Mouse (Mus musculus): Measurements from ENCODE around the gene Hba-a1. TPM values are rescaled to one million over a fixed set of nuclear protein-coding genes. Genes with fewer than 3 reads are reported as not detected.

Hba-a1 gene
- polyA plus RNA-seq, 1 experiment from 2014 or later, result 72,929 TPM

DNA sequence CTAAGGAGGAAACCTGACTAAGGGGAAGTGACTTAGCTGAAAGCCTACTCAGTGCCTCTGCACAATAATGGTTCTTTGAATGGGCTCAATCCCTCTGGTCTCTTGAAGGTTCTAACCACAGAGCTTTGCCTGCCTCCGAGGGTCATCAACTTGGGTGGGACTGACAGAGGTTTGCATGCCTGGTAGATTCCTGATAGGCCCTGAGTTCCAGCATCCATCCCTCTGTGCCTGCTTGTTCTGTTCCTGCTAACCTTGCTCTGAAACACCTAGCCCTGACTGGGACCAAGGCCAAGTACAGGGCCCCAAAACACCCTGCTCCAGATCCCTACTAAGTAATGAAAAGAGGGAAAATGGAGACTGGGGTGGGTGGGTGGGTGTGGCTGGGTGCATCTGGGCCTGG, 20.1 kb downstream of the Hba-a1 start:
- Histone ChIP-seq H3K27me3 (ENCODE audit: control insufficient read depth, insufficient read depth, low read depth, low read length) (0 out of 2 replicates have a peak, but pooled peaks cover 8% of the 10 kb centered on the region), H3K9ac (ENCODE audit: low read depth, low read length) (no peak overlapping the region), H3K4me2 (ENCODE audit: low read depth, low read length) (no peak overlapping the region), H3K4me3 (ENCODE audit: low read depth, low read length) (no peak overlapping the region), H3K36me3 (ENCODE audit: control insufficient read depth, insufficient read depth) (peaks cover 2% of the 10 kb centered on the region; the same call in 1 of the 2 replicates), H3K27ac (ENCODE audit: low read length) (no peak overlapping the region), H3K9me3 (replicated peaks; ENCODE audit: control insufficient read depth, low read length) (no peaks in the 10 kb centered on the region), H3K4me1 (ENCODE audit: control insufficient read depth, low read depth, low read length) (peaks cover 15% of the 10 kb centered on the region)
- 78% methylated on average over 1 of the region's 1 CpGs for WGBS (ENCODE audit: insufficient replicate concordance)
- ATAC-seq (ENCODE audit: low read depth), result no peak

DNA sequence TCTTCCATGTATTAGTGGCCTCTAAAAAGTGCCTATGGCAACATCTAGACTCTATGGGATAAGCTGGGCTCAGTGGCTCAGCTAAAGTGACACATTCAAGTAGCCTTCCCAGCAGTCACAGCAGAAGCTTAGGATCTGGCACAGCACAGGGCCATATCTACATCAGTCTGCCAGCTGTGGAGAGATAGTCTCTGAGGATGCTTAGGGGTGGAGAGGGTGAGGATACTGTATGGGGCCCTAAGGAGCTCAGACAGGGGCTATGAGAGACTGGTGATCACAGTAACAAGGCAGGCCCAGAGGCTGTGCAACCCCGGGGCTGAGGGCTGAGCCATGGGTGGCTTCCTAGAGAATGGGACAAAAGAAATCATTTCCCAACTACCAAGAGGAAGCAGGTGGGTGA, 23.7 kb downstream of the Hba-a1 start:
- no peaks in the 10 kb centered on the region for H3K27me3 ChIP-seq (ENCODE audit: control insufficient read depth, insufficient read depth, low read depth, low read length)
- 59% methylated on average over 1 of the region's 1 CpGs for WGBS (ENCODE audit: insufficient replicate concordance)
- H3K4me2 ChIP-seq (ENCODE audit: low read depth, low read length), result no peak overlapping the region
- peak; percentile 46; the same call in 1 of the 2 replicates for ATAC-seq (ENCODE audit: low read depth)
- H3K4me1 ChIP-seq (ENCODE audit: control insufficient read depth, low read depth, low read length), result peaks cover 9% of the 10 kb centered on the region
- peaks cover 2% of the 10 kb centered on the region; the same call in 1 of the 2 replicates for H3K36me3 ChIP-seq (ENCODE audit: control insufficient read depth, insufficient read depth)
- no peak overlapping the region for H3K27ac ChIP-seq (ENCODE audit: low read length)
- no peak overlapping the region for H3K4me3 ChIP-seq (ENCODE audit: low read depth, low read length)
- no peak overlapping the region for H3K9ac ChIP-seq (ENCODE audit: low read depth, low read length)
- no peaks in the 10 kb centered on the region for H3K9me3 ChIP-seq (replicated peaks; ENCODE audit: control insufficient read depth, low read length)

DNA sequence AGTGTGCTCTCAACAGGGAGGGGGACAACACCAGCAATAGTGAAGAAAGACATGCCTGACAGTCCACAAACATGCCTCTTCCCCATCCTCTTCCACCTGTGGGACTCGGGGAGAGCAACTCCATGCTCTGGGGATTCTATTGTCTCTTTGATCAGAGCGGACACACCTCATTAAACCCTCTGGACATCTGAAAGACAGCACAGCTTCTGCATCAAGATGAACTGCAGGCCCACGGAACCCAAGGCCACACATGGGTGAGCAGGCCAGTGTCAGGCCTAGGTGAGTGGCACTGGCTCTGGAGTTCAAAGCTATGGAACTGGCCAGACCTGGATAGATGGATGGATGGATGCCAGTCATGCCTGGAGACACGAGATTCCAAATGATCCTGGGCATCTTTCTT, 26.1 kb downstream of the Hba-a1 start:
- no peak overlapping the region for H3K4me2 ChIP-seq (ENCODE audit: low read depth, low read length)
- no peak overlapping the region for H3K27ac ChIP-seq (ENCODE audit: low read length)
- H3K4me1 ChIP-seq (ENCODE audit: control insufficient read depth, low read depth, low read length), result peaks cover 9% of the 10 kb centered on the region
- no peaks in the 10 kb centered on the region for H3K9me3 ChIP-seq (replicated peaks; ENCODE audit: control insufficient read depth, low read length)
- no peaks in the 10 kb centered on the region for H3K36me3 ChIP-seq (ENCODE audit: control insufficient read depth, insufficient read depth)
- no peak overlapping the region for H3K4me3 ChIP-seq (ENCODE audit: low read depth, low read length)
- H3K9ac ChIP-seq (ENCODE audit: low read depth, low read length), result no peak overlapping the region
- ATAC-seq (ENCODE audit: low read depth), result no peak
- no peaks in the 10 kb centered on the region for H3K27me3 ChIP-seq (ENCODE audit: control insufficient read depth, insufficient read depth, low read depth, low read length)
- 60% methylated on average over 4 of the region's 4 CpGs for WGBS (ENCODE audit: insufficient replicate concordance)

DNA sequence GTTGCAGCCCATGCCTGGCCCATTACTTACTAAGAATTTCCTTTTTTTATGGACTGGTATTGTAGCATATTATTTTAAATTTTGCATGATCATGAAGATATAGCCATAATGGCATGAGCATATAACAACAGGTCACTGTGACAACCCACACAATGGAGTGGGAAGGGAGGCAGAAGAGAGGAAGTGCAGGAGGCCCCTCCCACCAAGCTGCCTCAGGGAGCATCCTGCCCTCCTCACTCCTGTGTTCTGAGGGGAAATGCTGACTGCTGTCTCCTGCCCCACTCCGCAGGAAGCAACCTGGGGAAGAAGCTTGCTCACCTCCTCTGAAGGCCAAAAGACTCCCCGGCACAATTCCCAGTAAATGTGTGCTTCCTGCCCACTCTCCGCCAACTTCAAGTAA, 26.6 kb downstream of the Hba-a1 start:
- Histone ChIP-seq H3K9ac (ENCODE audit: low read depth, low read length) (no peak overlapping the region), H3K27ac (ENCODE audit: low read length) (no peak overlapping the region), H3K4me3 (ENCODE audit: low read depth, low read length) (no peak overlapping the region), H3K27me3 (ENCODE audit: control insufficient read depth, insufficient read depth, low read depth, low read length) (no peaks in the 10 kb centered on the region), H3K36me3 (ENCODE audit: control insufficient read depth, insufficient read depth) (no peaks in the 10 kb centered on the region), H3K4me2 (ENCODE audit: low read depth, low read length) (no peak overlapping the region), H3K9me3 (replicated peaks; ENCODE audit: control insufficient read depth, low read length) (no peaks in the 10 kb centered on the region), H3K4me1 (ENCODE audit: control insufficient read depth, low read depth, low read length) (peaks cover 9% of the 10 kb centered on the region)
- no peak for ATAC-seq (ENCODE audit: low read depth)
- 49% methylated on average over 3 of the region's 3 CpGs for WGBS (ENCODE audit: insufficient replicate concordance)

DNA sequence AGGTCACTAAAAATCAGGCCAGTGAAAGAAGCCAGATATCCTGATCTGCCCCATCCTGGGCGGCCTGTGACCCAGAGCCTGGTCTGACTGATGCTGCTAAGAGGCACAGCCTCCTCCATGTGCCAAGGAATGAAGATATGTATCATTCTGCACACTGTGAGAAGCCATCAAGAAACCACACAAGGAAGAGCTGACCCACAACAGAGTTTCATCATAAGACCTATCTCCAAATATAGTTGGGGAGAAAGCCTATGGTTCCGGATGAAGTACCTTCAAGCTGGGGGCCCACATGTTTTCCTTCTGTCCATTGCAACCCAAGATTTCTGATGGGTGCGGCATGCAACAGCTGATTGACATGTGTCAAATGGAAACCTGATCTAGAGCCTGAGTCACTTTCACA, 32.7 kb downstream of the Hba-a1 start:
- Histone ChIP-seq H3K27me3 (ENCODE audit: control insufficient read depth, insufficient read depth, low read depth, low read length) (no peaks in the 10 kb centered on the region; the same call in 1 of the 2 replicates), H3K4me1 (ENCODE audit: control insufficient read depth, low read depth, low read length) (peaks cover 3% of the 10 kb centered on the region), H3K4me2 (ENCODE audit: low read depth, low read length) (no peak overlapping the region), H3K4me3 (ENCODE audit: low read depth, low read length) (no peak overlapping the region), H3K9me3 (replicated peaks; ENCODE audit: control insufficient read depth, low read length) (no peaks in the 10 kb centered on the region), H3K27ac (ENCODE audit: low read length) (no peak overlapping the region), H3K9ac (ENCODE audit: low read depth, low read length) (no peak overlapping the region), H3K36me3 (ENCODE audit: control insufficient read depth, insufficient read depth) (no peaks in the 10 kb centered on the region)
- WGBS (ENCODE audit: insufficient replicate concordance), result 58% methylated on average over 3 of the region's 3 CpGs
- ATAC-seq (ENCODE audit: low read depth), result no peak

DNA sequence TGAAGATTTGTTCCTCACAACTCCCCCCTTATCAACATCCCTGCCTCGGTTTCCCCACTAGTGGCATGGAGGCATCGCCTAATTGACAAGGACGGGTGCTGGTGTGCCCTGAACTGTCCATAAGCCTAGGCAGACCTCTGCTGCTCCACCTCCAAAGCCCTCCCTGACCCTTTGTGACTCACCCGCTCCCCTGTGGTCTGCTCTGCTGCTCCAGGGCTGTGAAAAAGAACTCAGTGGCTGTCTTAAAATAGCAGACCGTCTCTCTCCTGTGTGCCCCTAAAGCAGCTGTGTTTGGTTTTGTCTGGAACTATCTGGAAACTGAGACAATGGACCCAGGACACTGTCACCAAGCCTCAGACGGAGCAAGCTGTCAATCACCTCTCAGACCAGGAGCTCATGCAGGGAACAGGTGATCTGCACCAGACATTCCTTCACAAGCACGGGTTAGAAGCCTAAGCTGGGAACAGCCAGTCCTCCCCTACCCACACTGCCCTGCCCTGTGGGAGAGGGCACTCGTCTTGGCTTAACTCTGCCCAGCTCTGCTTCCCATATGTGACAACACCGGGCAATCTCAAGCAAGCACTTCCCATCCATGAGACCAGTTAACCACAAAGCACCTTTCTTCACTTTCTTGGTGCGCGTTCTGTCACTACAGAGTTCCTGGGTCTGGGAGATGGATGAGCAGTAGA, 37.3 kb downstream of the Hba-a1 start:
- H3K4me1 ChIP-seq (ENCODE audit: control insufficient read depth, low read depth, low read length), result peaks cover 7% of the 10 kb centered on the region
- no peak for ATAC-seq (ENCODE audit: low read depth)
- WGBS (ENCODE audit: insufficient replicate concordance), result 58% methylated on average over 11 of the region's 11 CpGs
- no peaks in the 10 kb centered on the region for H3K36me3 ChIP-seq (ENCODE audit: control insufficient read depth, insufficient read depth)
- H3K27me3 ChIP-seq (ENCODE audit: control insufficient read depth, insufficient read depth, low read depth, low read length), result peaks cover 8% of the 10 kb centered on the region
- H3K9me3 ChIP-seq (replicated peaks; ENCODE audit: control insufficient read depth, low read length), result no peaks in the 10 kb centered on the region
- H3K4me3 ChIP-seq (ENCODE audit: low read depth, low read length), result no peak overlapping the region
- no peak overlapping the region for H3K4me2 ChIP-seq (ENCODE audit: low read depth, low read length)
- H3K9ac ChIP-seq (ENCODE audit: low read depth, low read length), result 0 out of 2 replicates have a peak overlapping the region, but pooled peaks have one; percentile 24
- no peak overlapping the region for H3K27ac ChIP-seq (ENCODE audit: low read length)

DNA sequence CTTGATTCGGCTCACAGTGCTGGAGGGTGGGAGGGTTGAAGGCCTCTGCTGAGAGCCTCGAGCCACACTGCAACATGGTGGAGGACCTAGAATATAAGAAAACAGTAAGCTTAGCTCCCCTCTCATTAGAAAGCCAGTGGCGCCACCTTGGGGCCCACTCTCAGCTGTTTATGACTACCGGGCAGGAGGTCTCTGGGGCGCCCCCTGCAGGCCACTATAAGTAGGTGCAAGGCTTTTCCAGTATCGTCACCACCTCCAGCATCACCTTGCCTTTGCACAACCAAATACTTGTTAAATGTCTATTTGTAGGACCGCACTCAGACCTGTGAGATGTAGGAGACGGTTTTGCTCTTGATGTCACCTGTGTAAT, 37.9 kb downstream of the Hba-a1 start:
- no peaks in the 10 kb centered on the region for H3K9me3 ChIP-seq (replicated peaks; ENCODE audit: control insufficient read depth, low read length)
- 23% methylated on average over 8 of the region's 8 CpGs for WGBS (ENCODE audit: insufficient replicate concordance)
- H3K36me3 ChIP-seq (ENCODE audit: control insufficient read depth, insufficient read depth), result no peaks in the 10 kb centered on the region
- peak overlapping the region; percentile 24; the same call in 1 of the 2 replicates for H3K9ac ChIP-seq (ENCODE audit: low read depth, low read length)
- H3K27ac ChIP-seq (ENCODE audit: low read length), result no peak overlapping the region
- peaks cover 7% of the 10 kb centered on the region for H3K4me1 ChIP-seq (ENCODE audit: control insufficient read depth, low read depth, low read length)
- ATAC-seq (ENCODE audit: low read depth), result peak; percentile 70
- H3K4me2 ChIP-seq (ENCODE audit: low read depth, low read length), result no peak overlapping the region
- H3K27me3 ChIP-seq (ENCODE audit: control insufficient read depth, insufficient read depth, low read depth, low read length), result peaks cover 8% of the 10 kb centered on the region
- no peak overlapping the region for H3K4me3 ChIP-seq (ENCODE audit: low read depth, low read length)

DNA sequence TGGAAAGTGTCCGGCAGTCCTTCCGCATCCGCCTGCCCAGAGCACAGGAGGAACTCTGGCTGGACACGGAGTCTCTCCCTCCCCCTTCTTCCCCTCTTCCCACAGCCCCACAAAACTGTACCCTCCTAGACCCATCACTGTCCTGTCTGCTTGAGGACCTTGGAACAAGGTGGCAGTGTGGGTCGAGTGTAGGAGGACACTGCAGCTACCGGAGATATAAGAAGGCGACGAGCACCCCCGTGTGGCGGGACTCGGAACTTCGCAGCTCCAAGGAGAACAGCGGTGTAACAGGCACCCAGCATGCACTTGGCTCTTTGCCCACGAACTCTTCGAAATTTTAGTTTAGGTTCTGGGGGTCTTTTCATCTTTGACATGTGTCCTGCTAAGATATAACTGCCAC, 41.3 kb downstream of the Hba-a1 start:
- H3K27me3 ChIP-seq (ENCODE audit: control insufficient read depth, insufficient read depth, low read depth, low read length), result peaks cover 8% of the 10 kb centered on the region
- H3K9ac ChIP-seq (ENCODE audit: low read depth, low read length), result peak overlapping the region; percentile 35; the same call in 1 of the 2 replicates
- ATAC-seq (ENCODE audit: low read depth), result peak; percentile 77
- no peaks in the 10 kb centered on the region for H3K36me3 ChIP-seq (ENCODE audit: control insufficient read depth, insufficient read depth)
- peak overlapping the region; percentile 42 for H3K4me2 ChIP-seq (ENCODE audit: low read depth, low read length)
- H3K27ac ChIP-seq (ENCODE audit: low read length), result no peak overlapping the region
- H3K4me1 ChIP-seq (ENCODE audit: control insufficient read depth, low read depth, low read length), result peaks cover 7% of the 10 kb centered on the region
- 10% methylated on average over 15 of the region's 15 CpGs for WGBS (ENCODE audit: insufficient replicate concordance)
- H3K4me3 ChIP-seq (ENCODE audit: low read depth, low read length), result peak overlapping the region; percentile 22
- no peaks in the 10 kb centered on the region for H3K9me3 ChIP-seq (replicated peaks; ENCODE audit: control insufficient read depth, low read length)

DNA sequence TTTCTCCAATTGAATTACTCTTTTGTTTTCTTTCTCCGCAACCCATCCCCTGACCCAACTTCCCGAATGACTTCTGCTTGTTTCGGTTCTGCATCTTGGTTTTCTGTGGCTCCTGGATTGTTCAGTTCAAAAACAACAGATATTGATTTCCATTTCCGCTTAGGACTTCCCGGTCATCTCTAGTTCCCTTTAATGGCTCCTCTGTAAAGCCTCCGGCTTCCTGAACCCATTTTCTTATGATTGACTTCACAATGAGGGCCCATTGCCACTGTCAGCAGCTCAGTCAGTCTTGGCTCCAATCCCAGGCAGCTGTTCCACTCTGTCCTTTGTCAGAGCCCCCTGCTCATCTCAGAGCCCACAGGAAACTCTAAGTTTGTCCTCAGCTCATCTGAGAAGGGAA, 47.8 kb downstream of the Hba-a1 start:
- Histone ChIP-seq H3K4me1 (ENCODE audit: control insufficient read depth, low read depth, low read length) (no peaks in the 10 kb centered on the region), H3K4me2 (ENCODE audit: low read depth, low read length) (no peak overlapping the region), H3K27me3 (ENCODE audit: control insufficient read depth, insufficient read depth, low read depth, low read length) (no peaks in the 10 kb centered on the region), H3K4me3 (ENCODE audit: low read depth, low read length) (no peak overlapping the region), H3K9me3 (replicated peaks; ENCODE audit: control insufficient read depth, low read length) (no peaks in the 10 kb centered on the region), H3K9ac (ENCODE audit: low read depth, low read length) (no peak overlapping the region), H3K36me3 (ENCODE audit: control insufficient read depth, insufficient read depth) (no peaks in the 10 kb centered on the region), H3K27ac (ENCODE audit: low read length) (no peak overlapping the region)
- 23% methylated on average over 6 of the region's 6 CpGs for WGBS (ENCODE audit: insufficient replicate concordance)
- peak; percentile 13; the same call in 1 of the 2 replicates for ATAC-seq (ENCODE audit: low read depth)
